Mouse (Mus musculus) heart, postnatal 0 days (tissue): Measurements from ENCODE around the gene Mapt.

Source experiments
- CTCF ChIP-seq: IDR thresholded peaks from 2 replicates; pipeline ENCODE4 v1.5.1; 2016; ENCODE audit warnings: antibody characterized with exemption, control low read depth, low read depth
- EP300 ChIP-seq: IDR thresholded peaks from 2 replicates; pipeline ENCODE4 v1.6.1; 2016; ENCODE audit warnings: antibody characterized with exemption, low read depth

GRCm38 (mm10) chr11:104254408-104255039 lies 23.3 kb downstream of the Mapt start:
- TF ChIP-seq EP300 = no peak
- no peak for TF ChIP-seq CTCF
